Mouse (Mus musculus) midbrain, embryonic 11.5 days (tissue): Measurements from ENCODE around the gene Arhgap24. TPM values are rescaled to one million over a fixed set of nuclear protein-coding genes. Genes with fewer than 3 reads are reported as not detected.
"Not testable (repeated sequence)": the region's sequence is repeated elsewhere in the genome, so short reads cannot be mapped to it uniquely, and the experiment has no call there.

Experiments used
- ATAC-seq: fragments of 200-750 bp; cut with Nextera tagmentation; 2 replicates; pipeline ENCODE4 v1.8.0; 2017; ENCODE audit warnings: moderate TSS enrichment, moderate library complexity; ENCODE audit not compliant: low FRiP score
- DNase-seq: peaks from one replicate; pipeline ENCODE4 v3.0.0; 2015; ENCODE audit warnings: low spot score; ENCODE audit errors: missing footprints
- H3K27ac ChIP-seq: fragments of 300-500 bp; sonication (generic); 2 replicates; pipeline ENCODE4 v1.5.1; 2014; ENCODE audit warnings: low read depth, low read length
- H3K27me3 ChIP-seq: fragments of 300-500 bp; sonication (generic); 2 replicates; pipeline ENCODE4 v1.6.1; 2014; ENCODE audit warnings: mild to moderate bottlenecking, low read length, moderate library complexity, mixed read lengths; ENCODE audit not compliant: control insufficient read depth, insufficient read depth
- H3K36me3 ChIP-seq: fragments of 300-500 bp; sonication (generic); 2 replicates; pipeline ENCODE4 v1.6.1; 2014; ENCODE audit warnings: mild to moderate bottlenecking, low read length, moderate library complexity, mixed read lengths; ENCODE audit not compliant: control insufficient read depth, insufficient read depth
- H3K4me1 ChIP-seq: fragments of 300-500 bp; sonication (generic); 2 replicates; pipeline ENCODE4 v1.6.1; 2014; ENCODE audit warnings: low read length; ENCODE audit not compliant: control insufficient read depth, insufficient read depth
- H3K4me2 ChIP-seq: fragments of 300-500 bp; sonication (generic); 2 replicates; pipeline ENCODE4 v1.6.1; 2014; ENCODE audit warnings: mild to moderate bottlenecking, moderate library complexity
- H3K4me3 ChIP-seq: fragments of 300-500 bp; sonication (generic); 2 replicates; pipeline ENCODE4 v1.5.1; 2014; ENCODE audit warnings: low read depth, low read length
- H3K9ac ChIP-seq: fragments of 300-500 bp; sonication (generic); 2 replicates; pipeline ENCODE4 v1.6.1; 2014; ENCODE audit warnings: low read length
- H3K9me3 ChIP-seq: fragments of 300-500 bp; sonication (generic); 2 replicates; pipeline ENCODE4 v1.6.1; 2016; ENCODE audit warnings: low read length; ENCODE audit not compliant: control insufficient read depth
- WGBS: fragments of 180-500 bp; shearing (Covaris S2); extraction: QIAGEN DNeasy Blood & Tissue Kit; methylation state at CpG from one replicate; pipeline ENCODE4 v1.1.7; 2014; 5-methylcytosine and 5-hydroxymethylcytosine counted together
- polyA plus RNA-seq: library from polyadenylated mRNA; unstranded; fragments of >200 nt; fragmentation: Nextera tagmentation; extraction: Ambion mirVana; gene quantifications from 2 replicates; pipeline ENCODE4 v1.2.1, GENCODE M21; 2014

Arhgap24 gene
- polyA plus RNA-seq, 1 experiment from 2014 or later = 3.4 TPM

DNA sequence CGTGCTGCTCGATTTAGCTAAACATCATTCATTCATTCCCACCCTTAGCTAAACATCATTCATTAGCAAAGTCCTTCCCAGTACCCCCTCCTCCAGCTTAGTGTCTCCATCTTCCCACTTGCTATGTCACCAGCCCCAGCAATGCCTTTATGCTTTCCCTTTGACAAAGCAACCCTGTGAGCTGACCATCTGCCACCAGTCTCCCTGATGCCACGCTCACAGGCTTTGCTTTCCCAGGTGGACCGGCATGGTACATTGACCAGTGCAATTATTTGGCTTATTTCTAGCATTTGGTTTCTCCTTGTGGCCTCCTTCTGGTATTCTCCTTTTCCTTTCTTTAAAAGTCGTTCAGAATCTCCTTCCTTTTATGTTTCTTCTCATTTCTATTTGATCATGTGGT lies 445.6 kb downstream of the Arhgap24 start:
- WGBS = 73% methylated on average over 5 of the region's 5 CpGs
- H3K4me1 ChIP-seq = no peaks in the 10 kb centered on the region
- ATAC-seq (no peak), DNase-seq (peak; percentile 81)
- no peaks in the 10 kb centered on the region for H3K9me3 ChIP-seq
- H3K9ac ChIP-seq = no peak overlapping the region
- H3K27me3 ChIP-seq = no peaks in the 10 kb centered on the region
- no peaks in the 10 kb centered on the region for H3K36me3 ChIP-seq
- no peak overlapping the region for H3K4me2 ChIP-seq
- no peak overlapping the region for H3K27ac ChIP-seq
- no peak overlapping the region for H3K4me3 ChIP-seq

DNA sequence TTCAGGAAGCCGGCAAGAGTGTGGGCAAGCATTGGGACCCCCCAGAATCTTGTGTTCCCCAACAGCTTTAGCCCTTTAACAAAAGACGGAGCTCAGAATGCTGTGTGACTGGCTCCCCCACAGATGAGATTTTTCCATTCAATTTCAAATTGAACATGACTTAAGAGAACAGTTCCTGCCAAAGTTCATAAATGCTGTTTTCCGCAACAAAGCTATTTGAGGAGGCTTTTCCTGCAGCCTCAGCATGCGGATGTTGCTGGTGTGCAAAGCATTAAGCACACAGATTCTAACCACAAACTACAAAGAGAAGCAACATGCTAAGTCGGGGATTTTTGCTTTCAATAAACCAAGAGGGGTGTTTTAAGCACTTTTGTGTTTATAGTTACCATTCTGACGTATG lies 449.0 kb downstream of the Arhgap24 start:
- WGBS = 58% methylated on average over 6 of the region's 6 CpGs
- DNase-seq = no peak

DNA sequence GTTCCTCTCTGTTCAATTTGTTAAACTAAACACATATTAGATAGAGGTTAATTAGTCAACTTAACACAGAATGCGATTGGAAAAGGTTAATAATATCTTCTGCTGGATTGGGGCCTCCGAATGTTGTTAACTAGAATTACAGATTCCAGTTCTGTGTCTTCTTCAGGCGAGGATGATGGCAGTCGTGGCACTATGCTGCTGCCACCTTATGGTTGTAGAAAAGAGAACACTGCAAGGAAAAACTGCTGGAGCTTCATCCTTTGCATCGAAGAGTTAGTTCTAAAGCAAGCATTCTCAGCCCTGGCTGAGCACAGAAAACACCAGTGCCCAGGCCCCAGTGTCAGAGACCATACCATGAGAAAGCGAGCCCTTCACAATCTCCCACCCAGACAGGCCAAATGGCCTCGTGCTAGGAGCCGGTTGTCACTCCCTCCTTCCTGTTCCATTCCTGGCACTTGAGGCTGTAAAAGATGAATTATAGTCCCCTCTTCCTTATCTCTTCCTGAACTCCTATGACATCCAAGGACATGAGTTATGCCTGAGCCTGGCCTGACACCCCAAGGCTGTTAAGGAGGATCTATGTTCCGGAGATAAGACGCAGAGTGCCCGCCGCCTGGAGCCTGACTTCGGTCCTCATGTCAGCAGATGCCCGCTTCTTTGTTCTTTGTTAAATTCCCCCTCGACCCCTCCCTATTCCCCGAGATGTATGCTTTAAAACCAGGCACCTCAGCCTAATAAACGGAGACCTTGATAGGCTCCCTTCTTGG lies 462.9 kb downstream of the Arhgap24 start:
- H3K4me1 ChIP-seq, ATAC-seq, H3K4me3 ChIP-seq, H3K9ac ChIP-seq, H3K9me3 ChIP-seq, DNase-seq, H3K4me2 ChIP-seq, H3K36me3 ChIP-seq, H3K27me3 ChIP-seq, H3K27ac ChIP-seq: not testable (repeated sequence)
- 88% methylated on average over 17 of the region's 17 CpGs for WGBS

More for the DNA sequence above, 449.0 kb downstream of the Arhgap24 start:
- Histone ChIP-seq H3K4me1 (no peaks in the 10 kb centered on the region), H3K9me3 (no peaks in the 10 kb centered on the region), H3K4me2 (no peak overlapping the region), H3K9ac (no peak overlapping the region), H3K36me3 (no peaks in the 10 kb centered on the region), H3K27ac (no peak overlapping the region), H3K27me3 (no peaks in the 10 kb centered on the region), H3K4me3 (no peak overlapping the region)
- ATAC-seq = no peak

DNA sequence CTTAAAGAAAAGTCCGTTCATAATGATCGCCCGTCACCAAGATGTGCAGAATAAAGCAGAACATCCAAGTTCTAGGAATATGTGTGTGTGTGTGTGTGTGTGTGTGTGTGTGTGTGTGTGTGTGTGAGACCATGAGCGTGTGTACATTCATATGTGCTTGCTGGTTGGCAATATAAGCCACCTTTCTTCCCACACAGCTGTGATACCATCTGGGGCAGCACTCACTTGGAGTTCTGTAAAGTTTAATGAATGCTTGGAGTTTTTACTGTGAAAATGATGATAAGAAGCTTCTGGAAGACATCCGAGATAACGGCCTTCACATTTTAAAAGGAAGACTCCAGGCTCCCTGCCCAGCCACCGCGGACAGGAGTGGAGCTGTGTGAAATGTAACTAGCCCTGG lies 465.4 kb downstream of the Arhgap24 start:
- no peaks in the 10 kb centered on the region for H3K27me3 ChIP-seq
- H3K27ac ChIP-seq = no peak overlapping the region
- H3K9ac ChIP-seq = no peak overlapping the region
- H3K9me3 ChIP-seq = no peaks in the 10 kb centered on the region
- H3K36me3 ChIP-seq = no peaks in the 10 kb centered on the region
- H3K4me3 ChIP-seq = no peak overlapping the region
- no peaks in the 10 kb centered on the region for H3K4me1 ChIP-seq
- ATAC-seq = no peak
- 93% methylated on average over 8 of the region's 8 CpGs for WGBS
- no peak overlapping the region for H3K4me2 ChIP-seq
- DNase-seq = no peak

DNA sequence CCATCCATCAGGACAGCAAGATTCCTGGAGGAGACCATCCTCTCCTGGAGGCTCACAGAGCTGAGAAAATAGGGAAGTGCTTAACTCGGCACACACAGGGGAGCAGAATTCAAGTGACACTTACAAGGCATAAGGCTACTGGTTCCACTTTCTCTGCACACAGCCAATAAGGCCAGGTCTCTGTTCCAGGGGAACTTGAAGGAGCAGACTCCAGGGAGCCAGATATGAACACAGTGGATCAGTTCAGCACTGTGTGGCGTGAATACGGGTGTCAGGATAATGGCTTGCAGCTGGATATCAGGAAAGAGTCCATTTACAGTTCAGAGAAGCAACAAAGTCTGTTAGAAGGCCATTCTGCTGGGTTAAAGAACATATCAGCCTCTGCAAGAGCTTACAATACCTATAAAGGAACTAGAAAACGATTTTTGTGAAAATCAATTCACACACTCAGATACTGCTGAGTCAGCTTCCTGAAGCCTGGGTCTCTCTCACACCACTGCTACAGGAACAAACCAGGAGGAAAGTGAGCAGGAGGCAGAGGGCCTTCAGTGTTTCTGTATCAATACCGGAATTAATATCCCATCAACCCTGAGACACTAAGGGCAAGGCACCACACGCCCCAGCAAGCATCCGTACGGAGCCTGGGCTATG lies 466.0 kb downstream of the Arhgap24 start:
- DNase-seq (no peak), ATAC-seq (no peak)
- 83% methylated on average over 8 of the region's 8 CpGs for WGBS
- Histone ChIP-seq H3K27me3 (no peaks in the 10 kb centered on the region), H3K4me1 (no peaks in the 10 kb centered on the region), H3K27ac (no peak overlapping the region), H3K9ac (no peak overlapping the region), H3K4me3 (no peak overlapping the region), H3K4me2 (no peak overlapping the region), H3K9me3 (no peaks in the 10 kb centered on the region), H3K36me3 (no peaks in the 10 kb centered on the region)
